Comparison of ENCODE assay signal across 7 mouse cellular contexts in genomic region chr5:136135571-136136291, GRCm38 (mm10). TPM values are rescaled to one million over a fixed set of nuclear protein-coding genes. Genes with fewer than 3 reads are reported as not detected.
DNase-seq lines count a peak whose midpoint lies in the region; ATAC-seq lines count a peak whose summit lies in the region.

TSS of gene Lrwd1 (minus strand) at chr5:136136074.
TSS of gene Alkbh4 (plus strand) at chr5:136136146.

- DNase-seq in adrenal gland, postnatal 25 days = peak; percentile 94
- DNase-seq in heart, adult 11 months = peak; percentile 99
- DNase-seq in kidney, adult 18-20 months = peak; percentile 96
- DNase-seq in limb, embryonic 11.5 days (ENCODE audit: low spot score) = peak; percentile 97
- peak; percentile 98 for DNase-seq in midbrain, embryonic 14.5 days
- peak; percentile 95 to 97 for DNase-seq in spleen, adult 18-20 months

- H3K27me3 ChIP-seq in embryonic facial prominence, embryonic 12.5 days = no peaks in the 10 kb centered on the region
- no peaks in the 10 kb centered on the region for H3K27me3 ChIP-seq in limb, embryonic 11.5 days (ENCODE audit: control insufficient read depth, insufficient read depth, low read length)
- no peaks in the 10 kb centered on the region for H3K27me3 ChIP-seq in midbrain, embryonic 14.5 days (ENCODE audit: control insufficient read depth, insufficient read depth, low read length)

- peak; percentile 89 for ATAC-seq in embryonic facial prominence, embryonic 12.5 days (ENCODE audit: insufficient number of reproducible peaks, insufficient read depth, low FRiP score, low TSS enrichment)
- ATAC-seq in limb, embryonic 11.5 days (ENCODE audit: insufficient number of reproducible peaks, low FRiP score, low TSS enrichment, low read depth) = peak; percentile 86
- peak; percentile 89 for ATAC-seq in midbrain, embryonic 14.5 days (ENCODE audit: low FRiP score, low TSS enrichment)

- H3K4me2 ChIP-seq in embryonic facial prominence, embryonic 12.5 days (replicated peaks) = peak within 1 kb of the TSS; percentile 79
- peak within 1 kb of the TSS; percentile 67 for H3K4me2 ChIP-seq in limb, embryonic 11.5 days (ENCODE audit: low read depth, severe bottlenecking)
- H3K4me2 ChIP-seq in midbrain, embryonic 14.5 days (ENCODE audit: low read length) = peak within 1 kb of the TSS; percentile 75

- peak within 1 kb of the TSS; percentile 75 for H3K9ac ChIP-seq in embryonic facial prominence, embryonic 12.5 days
- H3K9ac ChIP-seq in limb, embryonic 11.5 days (ENCODE audit: low read length) = peak within 1 kb of the TSS; percentile 74
- peak within 1 kb of the TSS; percentile 69 for H3K9ac ChIP-seq in midbrain, embryonic 14.5 days (replicated peaks; ENCODE audit: low read length)

- peaks cover 14% of the 10 kb centered on the region for H3K4me1 ChIP-seq in embryonic facial prominence, embryonic 12.5 days
- peaks cover 2% of the 10 kb centered on the region; the same call in 1 of the 2 replicates for H3K4me1 ChIP-seq in limb, embryonic 11.5 days (ENCODE audit: control insufficient read depth, insufficient read depth, low read length)
- peaks cover 13% of the 10 kb centered on the region for H3K4me1 ChIP-seq in midbrain, embryonic 14.5 days (ENCODE audit: control insufficient read depth, insufficient read depth, low read length)

- H3K27ac ChIP-seq in embryonic facial prominence, embryonic 12.5 days = peak within 1 kb of the TSS; percentile 48
- H3K27ac ChIP-seq in limb, embryonic 11.5 days (replicated peaks; ENCODE audit: low read depth, low read length) = no peak within 1 kb of the TSS
- H3K27ac ChIP-seq in midbrain, embryonic 14.5 days (replicated peaks; ENCODE audit: low read depth, low read length) = no peak within 1 kb of the TSS

- peak within 1 kb of the TSS; percentile 78 for H3K4me3 ChIP-seq in embryonic facial prominence, embryonic 12.5 days
- H3K4me3 ChIP-seq in limb, embryonic 11.5 days (ENCODE audit: low read depth, low read length) = peak within 1 kb of the TSS; percentile 72
- H3K4me3 ChIP-seq in midbrain, embryonic 14.5 days (replicated peaks; ENCODE audit: low read depth, low read length) = peak within 1 kb of the TSS; percentile 73

- no peaks in the 10 kb centered on the region for H3K9me3 ChIP-seq in embryonic facial prominence, embryonic 12.5 days
- H3K9me3 ChIP-seq in limb, embryonic 11.5 days (ENCODE audit: control insufficient read depth, low read length) = no peaks in the 10 kb centered on the region
- no peaks in the 10 kb centered on the region for H3K9me3 ChIP-seq in midbrain, embryonic 14.5 days (ENCODE audit: control insufficient read depth, low read length)

- H3K36me3 ChIP-seq in embryonic facial prominence, embryonic 12.5 days = peaks cover 44% of the 10 kb centered on the region
- H3K36me3 ChIP-seq in limb, embryonic 11.5 days (ENCODE audit: control insufficient read depth, insufficient read depth, low read length) = peaks cover 9% of the 10 kb centered on the region; the same call in 1 of the 2 replicates
- H3K36me3 ChIP-seq in midbrain, embryonic 14.5 days (ENCODE audit: control insufficient read depth, insufficient read depth, low read length) = peaks cover 41% of the 10 kb centered on the region

- WGBS in embryonic facial prominence, embryonic 12.5 days = under 1% methylated on average over 60 of the region's 60 CpGs
- under 1% methylated on average over 60 of the region's 60 CpGs for WGBS in limb, embryonic 11.5 days
- WGBS in midbrain, embryonic 14.5 days = under 1% methylated on average over 60 of the region's 60 CpGs

RNA-seq across cellular contexts. Expression of gene Lrwd1, which starts in this region (rescaled TPM):
- 13.8 and 14.3 TPM in 2 replicates for total RNA-seq in adrenal gland, postnatal 25 days (2021)
- polyA plus RNA-seq in embryonic facial prominence, embryonic 12.5 days (2016; fragmentation: Nextera tagmentation; extraction: Ambion mirVana) = 49.1 and 50.0 TPM in 2 replicates
- 50.5 TPM in 2 replicates for polyA plus RNA-seq in limb, embryonic 11.5 days (2014; fragmentation: Nextera tagmentation; extraction: Ambion mirVana)
- 22.7 and 24.5 TPM in 2 replicates for polyA plus RNA-seq in midbrain, embryonic 14.5 days (2014; fragmentation: Nextera tagmentation; extraction: Ambion mirVana)

RNA-seq across cellular contexts. Expression of gene Alkbh4, which starts in this region (rescaled TPM):
- 8.8 and 9.5 TPM in 2 replicates for total RNA-seq in adrenal gland, postnatal 25 days (2021)
- 28.4 and 29.5 TPM in 2 replicates for polyA plus RNA-seq in embryonic facial prominence, embryonic 12.5 days (2016; fragmentation: Nextera tagmentation; extraction: Ambion mirVana)
- polyA plus RNA-seq in limb, embryonic 11.5 days (2014; fragmentation: Nextera tagmentation; extraction: Ambion mirVana) = 23.9 and 24.7 TPM in 2 replicates
- 16.8 and 20.0 TPM in 2 replicates for polyA plus RNA-seq in midbrain, embryonic 14.5 days (2014; fragmentation: Nextera tagmentation; extraction: Ambion mirVana)
